Mouse (Mus musculus) hindbrain, embryonic 16.5 days (tissue): ENCODE data around the gene Cib2. TPM values are rescaled to one million over a fixed set of nuclear protein-coding genes. Genes with fewer than 3 reads are reported as not detected.
"Not testable (repeated sequence)": the region's sequence is repeated elsewhere in the genome, so short reads cannot be mapped to it uniquely, and the experiment has no call there.

Experiments used
- ATAC-seq: fragments of 200-750 bp; cut with Nextera tagmentation; 2 replicates; pipeline ENCODE4 v1.8.0; 2017; ENCODE audit warnings: moderate TSS enrichment, moderate library complexity
- H3K27ac ChIP-seq: fragments of 300-500 bp; sonication (generic); 2 replicates; pipeline ENCODE4 v1.5.1; 2014; ENCODE audit warnings: low read depth, mild to moderate bottlenecking, control low read depth, low read length, moderate library complexity
- H3K27me3 ChIP-seq: fragments of 300-500 bp; sonication (generic); replicated peaks from 2 replicates; pipeline ENCODE4 v1.6.1; 2014; ENCODE audit warnings: low read length; ENCODE audit not compliant: control insufficient read depth, insufficient read depth
- H3K36me3 ChIP-seq: fragments of 300-500 bp; sonication (generic); 2 replicates; pipeline ENCODE4 v1.6.1; 2014; ENCODE audit warnings: mild to moderate bottlenecking, low read length, moderate library complexity, mixed read lengths; ENCODE audit not compliant: control insufficient read depth, insufficient read depth
- H3K4me1 ChIP-seq: fragments of 300-500 bp; sonication (generic); 2 replicates; pipeline ENCODE4 v1.6.1; 2014; ENCODE audit warnings: low read depth, low read length; ENCODE audit not compliant: control insufficient read depth, insufficient read depth
- H3K4me2 ChIP-seq: fragments of 300-500 bp; sonication (generic); 2 replicates; pipeline ENCODE4 v1.6.1; 2014; ENCODE audit warnings: mild to moderate bottlenecking, low read length, control low read depth, moderate library complexity
- H3K4me3 ChIP-seq: fragments of 300-500 bp; sonication (generic); 2 replicates; pipeline ENCODE4 v1.5.1; 2014; ENCODE audit warnings: mild to moderate bottlenecking, low read length, control low read depth, moderate library complexity
- H3K9ac ChIP-seq: fragments of 300-500 bp; sonication (generic); 2 replicates; pipeline ENCODE4 v1.6.1; 2014; ENCODE audit warnings: low read depth, mild to moderate bottlenecking, control low read depth, low read length, moderate library complexity
- H3K9me3 ChIP-seq: fragments of 300-500 bp; sonication (generic); 2 replicates; pipeline ENCODE4 v1.6.1; 2014; ENCODE audit warnings: mild to moderate bottlenecking, low read length, moderate library complexity; ENCODE audit not compliant: control insufficient read depth
- WGBS: fragments of 180-500 bp; shearing (Covaris S2); extraction: QIAGEN DNeasy Blood & Tissue Kit; methylation state at CpG from one replicate; pipeline ENCODE4 v1.1.7; 2014; 5-methylcytosine and 5-hydroxymethylcytosine counted together
- polyA plus RNA-seq: library from polyadenylated mRNA; unstranded; fragments of >200 nt; fragmentation: Nextera tagmentation; extraction: Ambion mirVana; gene quantifications from 2 replicates; pipeline ENCODE4 v1.2.1, GENCODE M21; 2015

The Cib2 gene
- 61.7 and 78.6 TPM in 2 replicates for polyA plus RNA-seq

DNA sequence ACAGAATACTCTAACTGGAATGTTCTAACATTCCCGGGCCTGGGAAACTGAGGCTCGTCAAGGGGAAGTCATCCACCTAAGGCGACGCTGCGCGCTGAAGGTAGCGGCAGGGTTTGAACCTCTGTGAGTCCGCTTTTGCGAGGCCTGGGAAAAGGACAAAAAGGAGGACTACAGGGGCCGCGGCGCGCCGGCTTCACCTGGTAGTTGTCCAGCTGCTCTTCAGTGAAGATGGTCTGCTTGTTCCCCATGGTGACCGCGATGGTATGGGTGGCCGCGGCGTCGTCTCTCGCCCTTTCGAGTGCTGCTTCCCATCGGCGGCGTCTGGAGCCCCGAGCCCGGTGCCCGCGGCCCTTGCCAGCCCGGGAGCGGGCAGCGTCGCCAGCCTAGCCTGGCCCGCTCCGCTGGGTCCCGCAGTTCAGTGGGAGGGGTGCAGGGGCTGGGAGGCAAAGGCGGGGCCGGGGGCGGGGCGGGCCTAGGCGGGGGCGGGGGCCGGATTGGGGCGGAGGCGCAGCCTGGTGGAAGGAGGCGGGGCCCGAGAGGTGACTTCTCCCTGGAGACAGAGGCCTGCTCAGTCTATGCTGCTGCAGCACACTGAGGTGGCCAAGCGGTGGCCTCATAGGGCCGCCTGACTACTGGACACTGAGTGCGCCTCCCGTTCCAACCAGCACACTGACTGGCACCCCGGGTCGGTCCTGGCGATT is at the start of gene Cib2:
Cib2 (minus strand) TSS at position 448 of the 701 bp plus-strand sequence.
- Histone ChIP-seq H3K4me3 (peak within 1 kb of the TSS; percentile 52), H3K27ac (peak within 1 kb of the TSS; percentile 37; the same call in 1 of the 2 replicates), H3K9me3 (no peaks in the 10 kb centered on the region), H3K27me3 (no peaks in the 10 kb centered on the region), H3K9ac (peak within 1 kb of the TSS; percentile 75), H3K36me3 (no peaks in the 10 kb centered on the region), H3K4me1 (peaks cover 3% of the 10 kb centered on the region; the same call in 1 of the 2 replicates), H3K4me2 (peak within 1 kb of the TSS; percentile 72)
- WGBS: 2% methylated on average over 54 of the region's 54 CpGs
- ATAC-seq: peak; percentile 97

DNA sequence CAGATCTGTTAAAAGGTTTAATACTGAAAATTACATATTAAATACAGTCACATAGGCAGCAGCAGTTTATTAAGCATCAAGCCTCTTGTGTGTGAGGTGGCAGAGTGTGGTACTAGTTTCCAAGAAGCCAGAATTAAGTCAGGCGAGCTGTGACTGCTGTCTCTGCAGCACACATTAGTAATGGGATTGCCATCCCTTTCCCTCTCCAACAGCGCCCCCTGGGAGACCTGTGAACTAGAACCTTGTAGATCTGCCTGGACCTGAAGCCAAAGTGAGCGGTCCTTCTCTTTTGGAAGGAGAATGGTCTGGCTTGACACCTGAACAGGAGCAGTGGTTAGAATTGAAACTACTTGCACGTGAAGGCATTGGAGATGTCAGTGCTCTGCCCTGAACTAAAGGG is 44.9 kb upstream of the Cib2 start:
- Histone ChIP-seq H3K27me3 (no peaks in the 10 kb centered on the region), H3K4me3 (no peak overlapping the region), H3K9me3 (no peaks in the 10 kb centered on the region), H3K9ac (no peak overlapping the region), H3K36me3 (peaks cover 35% of the 10 kb centered on the region), H3K4me2 (no peak overlapping the region), H3K27ac (no peak overlapping the region), H3K4me1 (no peaks in the 10 kb centered on the region)
- WGBS: 54% methylated on average over 4 of the region's 4 CpGs
- ATAC-seq: no peak

DNA sequence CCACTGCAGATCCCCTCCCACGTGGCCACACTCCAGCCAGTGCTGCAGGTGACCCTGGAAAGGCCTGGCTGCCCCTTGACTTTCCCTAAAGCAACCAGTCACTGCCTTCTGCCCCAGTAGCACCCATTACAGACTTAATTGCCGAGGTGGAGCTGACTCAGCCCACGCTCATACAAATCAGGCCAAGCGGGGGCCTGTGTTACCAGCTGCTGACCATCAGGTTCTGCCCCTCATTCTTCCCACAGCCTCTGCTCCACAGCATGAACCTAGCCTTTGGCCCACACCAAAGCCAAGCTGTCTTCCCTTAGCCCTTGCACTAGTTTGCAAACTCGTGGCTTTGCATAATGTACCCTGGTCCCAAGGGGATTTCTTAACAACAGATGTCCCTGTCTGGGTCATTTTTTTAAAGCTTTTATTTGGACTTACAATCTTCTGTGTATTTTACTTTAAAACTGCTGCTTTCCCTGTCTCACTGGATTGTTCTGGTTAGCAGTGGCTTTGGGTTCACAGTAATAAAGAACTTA is 44.2 kb upstream of the Cib2 start:
- Histone ChIP-seq H3K27ac (no peak overlapping the region), H3K4me3 (no peak overlapping the region), H3K4me2 (no peak overlapping the region), H3K9ac (no peak overlapping the region), H3K36me3 (peaks cover 41% of the 10 kb centered on the region), H3K9me3 (no peaks in the 10 kb centered on the region), H3K27me3 (no peaks in the 10 kb centered on the region), H3K4me1 (no peaks in the 10 kb centered on the region)
- no peak for ATAC-seq
- WGBS: 62% methylated on average over 5 of the region's 5 CpGs

DNA sequence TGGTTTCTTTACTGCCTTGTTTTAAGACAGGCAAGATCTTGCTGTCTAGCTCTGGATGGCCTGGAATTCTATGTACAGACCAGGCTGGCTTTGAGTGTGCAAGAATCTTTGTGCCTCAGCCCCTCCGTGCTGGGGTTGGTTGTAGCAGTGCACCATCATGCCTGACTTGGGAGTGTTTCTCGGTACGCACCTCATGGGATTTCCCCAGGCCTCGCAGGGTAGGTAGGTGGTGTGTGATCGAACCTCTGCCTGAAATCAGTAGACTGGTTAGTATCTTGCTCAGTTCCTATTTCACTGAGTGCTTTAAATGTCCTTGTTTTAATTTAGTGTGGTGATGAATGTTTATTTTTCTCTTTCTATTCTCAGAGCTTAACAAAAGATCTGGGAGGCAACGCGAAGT is 42.9 kb upstream of the Cib2 start:
- Histone ChIP-seq H3K9ac (no peak overlapping the region), H3K9me3 (no peaks in the 10 kb centered on the region), H3K4me3 (no peak overlapping the region), H3K36me3 (peaks cover 53% of the 10 kb centered on the region), H3K4me2 (no peak overlapping the region), H3K27me3 (no peaks in the 10 kb centered on the region), H3K4me1 (no peaks in the 10 kb centered on the region), H3K27ac (no peak overlapping the region)
- no peak for ATAC-seq
- WGBS: 80% methylated on average over 7 of the region's 7 CpGs

DNA sequence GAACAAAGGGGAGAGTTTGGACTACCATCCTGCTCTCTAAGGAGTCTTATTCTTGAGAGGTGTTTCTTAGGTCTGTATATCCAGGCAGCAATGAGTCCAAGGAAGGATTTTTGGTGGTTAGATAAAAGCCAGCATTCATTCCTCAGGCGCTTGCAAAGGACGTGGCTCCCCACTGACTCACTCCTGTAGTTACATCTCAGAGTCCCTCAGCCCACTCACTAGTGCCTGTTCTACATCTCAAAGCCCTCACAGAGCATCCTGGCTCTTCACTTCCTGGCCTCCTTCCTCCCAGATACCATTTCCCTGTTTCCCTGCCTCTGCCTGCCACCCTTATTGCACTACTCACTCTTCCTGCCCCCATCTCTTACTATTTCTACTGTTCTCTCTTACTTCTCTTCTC is 42.4 kb upstream of the Cib2 start:
- Histone ChIP-seq H3K4me3 (no peak overlapping the region), H3K27ac (no peak overlapping the region), H3K27me3 (no peaks in the 10 kb centered on the region), H3K36me3 (peaks cover 57% of the 10 kb centered on the region), H3K4me1 (no peaks in the 10 kb centered on the region), H3K9ac (no peak overlapping the region), H3K4me2 (no peak overlapping the region), H3K9me3 (no peaks in the 10 kb centered on the region)
- ATAC-seq: no peak
- 80% methylated on average over 2 of the region's 2 CpGs for WGBS

DNA sequence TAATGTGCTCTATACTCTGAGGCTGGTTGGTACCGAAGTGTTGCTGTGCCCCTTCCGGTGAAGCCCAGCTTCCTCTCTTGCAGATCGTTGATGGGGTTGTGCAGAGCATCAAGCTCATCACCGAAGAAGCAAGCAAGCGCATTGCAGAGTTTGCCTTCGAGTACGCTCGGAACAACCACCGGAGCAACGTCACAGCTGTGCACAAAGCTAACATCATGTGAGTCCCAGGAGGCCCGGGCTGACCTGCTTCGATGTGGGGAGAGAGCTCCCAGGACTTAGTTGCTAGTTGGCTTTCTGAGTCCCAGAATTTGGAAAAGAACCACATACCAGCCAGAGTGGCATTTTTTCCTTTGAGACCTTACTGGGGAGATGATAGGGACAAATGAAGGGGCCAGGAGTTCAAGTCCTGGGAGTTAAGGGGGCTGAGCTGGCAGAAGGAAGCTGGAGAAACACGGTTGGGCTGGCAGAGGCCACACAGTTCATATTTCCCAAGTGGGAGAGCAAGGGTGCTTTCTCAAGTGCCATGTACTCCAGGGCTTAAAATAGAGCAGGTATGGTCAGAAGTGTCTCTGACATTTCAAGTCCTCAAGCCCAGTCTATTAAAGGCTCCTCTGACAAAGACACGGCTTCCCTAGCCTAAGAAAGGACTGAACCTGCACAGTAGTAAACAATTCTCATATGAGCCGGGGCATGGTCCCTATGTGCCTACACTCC is 36.9 kb upstream of the Cib2 start:
- no peaks in the 10 kb centered on the region for H3K9me3 ChIP-seq
- H3K4me2 ChIP-seq: no peak overlapping the region
- H3K4me3 ChIP-seq: no peak overlapping the region
- H3K27me3 ChIP-seq: no peaks in the 10 kb centered on the region
- peaks cover 71% of the 10 kb centered on the region for H3K36me3 ChIP-seq
- no peak overlapping the region for H3K27ac ChIP-seq
- 94% methylated on average over 15 of the region's 15 CpGs for WGBS
- no peak overlapping the region for H3K9ac ChIP-seq
- no peaks in the 10 kb centered on the region for H3K4me1 ChIP-seq
- no peak for ATAC-seq

DNA sequence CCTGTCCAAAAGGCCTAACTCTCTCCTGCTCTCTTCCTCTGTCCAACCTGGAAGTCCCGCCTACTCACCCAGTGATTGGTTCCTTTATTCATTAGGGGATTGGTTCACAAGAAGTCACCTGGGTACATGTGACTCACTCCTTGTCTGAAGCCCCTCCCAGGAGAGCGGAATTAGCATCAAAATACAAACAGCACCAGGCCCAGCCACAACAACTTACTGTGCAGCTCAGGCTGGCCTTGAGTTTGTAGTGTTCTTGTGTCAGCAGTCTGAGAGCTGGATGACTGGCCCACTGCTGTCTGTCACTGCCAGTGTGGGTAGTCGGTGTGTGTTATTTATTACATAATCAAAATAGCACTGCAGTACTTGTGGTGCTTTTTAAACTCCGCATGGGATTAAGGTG is 33.6 kb upstream of the Cib2 start:
- peaks cover 57% of the 10 kb centered on the region for H3K36me3 ChIP-seq
- not testable (repeated sequence) for H3K27me3 ChIP-seq, ATAC-seq, H3K9me3 ChIP-seq, H3K4me1 ChIP-seq, H3K9ac ChIP-seq, H3K4me3 ChIP-seq, H3K4me2 ChIP-seq, H3K27ac ChIP-seq
- 73% methylated on average over 4 of the region's 4 CpGs for WGBS

DNA sequence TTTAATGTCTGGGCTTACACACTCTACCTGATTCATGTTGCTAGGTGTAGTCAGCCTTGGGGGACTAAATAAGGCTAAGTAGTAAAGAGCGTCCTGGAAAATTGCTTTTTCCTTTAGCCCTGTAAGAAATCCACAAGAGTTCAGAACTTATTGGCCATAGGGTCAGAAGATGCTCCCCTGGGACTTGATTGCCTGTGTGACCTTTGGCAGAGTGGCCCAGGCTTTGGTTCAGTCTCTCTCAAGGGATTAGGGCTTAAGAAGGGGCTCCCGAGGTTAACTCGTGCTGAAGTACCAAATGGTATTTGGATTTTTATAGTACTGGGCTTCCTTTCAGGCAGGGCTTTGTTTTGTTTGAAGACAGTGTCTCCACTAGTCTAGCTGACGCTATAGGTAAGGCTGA is 27.8 kb upstream of the Cib2 start:
- Histone ChIP-seq H3K4me1 (peaks cover 15% of the 10 kb centered on the region), H3K4me3 (no peak overlapping the region; the same call in 1 of the 2 replicates), H3K9ac (no peak overlapping the region; the same call in 1 of the 2 replicates), H3K27me3 (no peaks in the 10 kb centered on the region), H3K36me3 (peaks cover 14% of the 10 kb centered on the region), H3K4me2 (peak overlapping the region; percentile 88), H3K27ac (no peak overlapping the region), H3K9me3 (no peaks in the 10 kb centered on the region)
- WGBS: 76% methylated on average over 4 of the region's 4 CpGs
- no peak for ATAC-seq
